Mouse (Mus musculus) C2C12 (cell line): ENCODE data around the gene Card19.

Experiments used
- CTCF ChIP-seq: IDR thresholded peaks from one replicate; pipeline ENCODE4 v1.5.1; 2011; ENCODE audit not compliant: control insufficient read depth, insufficient read depth, insufficient read length
- MYOD1 ChIP-seq: IDR thresholded peaks from one replicate; pipeline ENCODE4 v1.6.1; 2011; ENCODE audit warnings: low read depth; ENCODE audit not compliant: control insufficient read depth, insufficient read length
- MYOG ChIP-seq: IDR thresholded peaks from one replicate; pipeline ENCODE4 v1.6.1; 2011; ENCODE audit not compliant: control insufficient read depth, insufficient read length; ENCODE audit errors: extremely low read depth
- USF1 ChIP-seq: IDR thresholded peaks from one replicate; pipeline ENCODE4 v1.6.1; 2011; ENCODE audit warnings: low read depth, mild to moderate bottlenecking, control low read depth, moderate library complexity

GRCm38 (mm10) chr13:49198734-49199133, 17.1 kb downstream of the Card19 start:
- TF ChIP-seq CTCF (no peak), USF1 (no peak), MYOG (no peak), MYOD1 (no peak)
